ENCODE assay signal across 27 mouse cellular contexts in the genomic region with DNA sequence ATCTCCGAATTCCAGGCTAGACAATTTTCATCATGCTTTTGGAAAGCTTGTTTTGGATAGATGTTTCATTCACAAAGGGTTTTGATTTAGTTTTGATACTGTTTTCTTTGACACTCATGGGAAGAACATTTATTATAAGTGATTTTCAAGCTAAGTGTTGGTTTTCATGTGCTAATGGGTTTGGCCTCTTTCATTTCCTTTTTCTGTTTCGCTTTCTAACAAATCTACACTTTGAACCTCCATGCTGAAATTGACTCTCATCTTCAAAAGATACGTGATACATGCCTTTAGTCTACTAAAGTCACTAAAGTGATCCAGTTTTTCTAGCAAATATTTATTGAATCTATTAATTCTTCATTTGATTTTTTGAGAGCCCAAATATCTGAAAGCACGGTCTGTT.
"Had no signal": no experiment of that assay in that cellular context is flagged by ENCODE, and none has a peak within 500 bp of the region (broad histone marks: within the 10 kb centered on the region; RNA-seq: fewer than 3 reads in every experiment).

No protein-coding gene starts in this region.

- H3K4me2 ChIP-seq: heart, embryonic 12.5 days; hindbrain, embryonic 12.5 days; hindbrain, embryonic 14.5 days; intestine, embryonic 15.5 days; kidney, embryonic 15.5 days; limb, embryonic 13.5 days; limb, embryonic 15.5 days; liver, embryonic 12.5 days had no signal

- H3K9me3 ChIP-seq: heart, embryonic 10.5 days; heart, embryonic 12.5 days; hindbrain, embryonic 10.5 days; hindbrain, embryonic 12.5 days; intestine, embryonic 15.5 days; kidney, embryonic 15.5 days; limb, embryonic 13.5 days; limb, embryonic 15.5 days; liver, embryonic 12.5 days had no signal

- DNase-seq: gastrocnemius, postnatal 10 days; gastrocnemius, postnatal 36 days; heart, adult 2 months; heart, postnatal 10 days; heart, postnatal 4 days; kidney, adult 18-20 months; kidney, adult 9 months; kidney, postnatal 14 days; kidney, postnatal 4 days; layer of hippocampus, adult 9-11 months; layer of hippocampus, postnatal 36 days; left cerebral cortex, postnatal 4 days had no signal

- H3K9ac ChIP-seq: heart, embryonic 12.5 days; hindbrain, embryonic 12.5 days; hindbrain, embryonic 14.5 days; intestine, embryonic 15.5 days; kidney, embryonic 15.5 days; limb, embryonic 13.5 days; limb, embryonic 15.5 days; liver, embryonic 12.5 days; liver, embryonic 14.5 days had no signal

- H3K36me3 ChIP-seq: heart, embryonic 10.5 days; heart, embryonic 12.5 days; hindbrain, embryonic 10.5 days; hindbrain, embryonic 12.5 days; intestine, embryonic 15.5 days; kidney, embryonic 15.5 days; limb, embryonic 13.5 days; limb, embryonic 15.5 days; liver, embryonic 12.5 days had no signal

- H3K4me1 ChIP-seq: hindbrain, embryonic 10.5 days; hindbrain, embryonic 12.5 days had no signal

- H3K27ac ChIP-seq: heart, adult 2 months; heart, embryonic 10.5 days; hindbrain, embryonic 10.5 days; hindbrain, embryonic 12.5 days; hindbrain, embryonic 14.5 days; intestine, embryonic 15.5 days; kidney, embryonic 15.5 days; kidney, postnatal 0 days; layer of hippocampus, adult 2 months; limb, embryonic 13.5 days; limb, embryonic 15.5 days; liver, embryonic 12.5 days; liver, embryonic 14.5 days had no signal

- ATAC-seq: hindbrain, embryonic 16.5 days; intestine, embryonic 15.5 days; intestine, postnatal 0 days; liver, embryonic 12.5 days had no signal

- H3K27me3 ChIP-seq: heart, embryonic 12.5 days; hindbrain, embryonic 12.5 days; intestine, embryonic 15.5 days; kidney, embryonic 15.5 days; limb, embryonic 13.5 days; limb, embryonic 15.5 days; liver, embryonic 12.5 days had no signal

- H3K4me3 ChIP-seq: heart, adult 2 months; heart, embryonic 10.5 days; heart, embryonic 12.5 days; hindbrain, embryonic 10.5 days; hindbrain, embryonic 12.5 days; intestine, embryonic 15.5 days; kidney, embryonic 15.5 days; layer of hippocampus, adult 2 months; limb, embryonic 13.5 days; limb, embryonic 15.5 days; liver, embryonic 12.5 days had no signal
